Mouse (Mus musculus): Measurements from ENCODE around the gene Col6a3.

The Col6a3 gene

DNA sequence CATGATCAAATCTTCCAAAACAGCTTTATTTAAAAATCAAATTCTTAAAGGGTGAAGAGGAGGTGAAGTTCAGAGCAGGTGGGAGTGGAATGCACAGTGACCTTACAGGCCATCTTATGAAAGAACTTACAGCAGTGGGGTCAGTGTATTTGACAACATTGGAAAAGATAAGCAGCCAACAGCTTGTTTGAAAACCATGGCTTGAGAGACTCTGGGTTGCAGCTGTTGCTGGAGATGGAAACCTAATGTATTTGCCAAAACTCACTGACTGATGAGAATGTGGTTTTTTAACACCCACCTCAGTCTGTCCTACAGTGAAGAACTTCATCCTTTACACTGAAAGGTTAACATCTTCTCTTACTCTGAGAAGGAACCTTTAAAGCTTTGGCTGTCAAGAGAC is 120.4 kb downstream of the Col6a3 start:
- DNase-seq (ENCODE audit: low spot score): no peak

DNA sequence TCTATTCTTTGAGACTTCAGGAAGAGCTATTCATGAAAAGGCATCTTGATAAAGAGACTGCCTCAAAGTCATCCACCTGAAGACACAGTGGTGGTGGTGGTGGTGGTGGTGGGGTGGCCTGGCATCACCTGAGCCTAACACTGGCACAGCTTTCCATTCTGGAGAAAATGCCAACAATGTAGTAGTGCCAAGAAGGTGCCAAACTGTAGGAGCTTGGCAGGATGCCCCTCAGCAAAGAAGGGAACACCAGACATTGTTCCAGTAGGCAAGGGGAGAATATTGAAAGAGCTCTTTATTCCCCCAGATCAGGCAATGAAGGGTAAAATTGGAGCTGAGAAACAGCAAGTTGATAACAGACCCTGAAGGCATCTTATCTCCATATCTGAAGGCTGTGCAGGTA is 121.8 kb downstream of the Col6a3 start:
- no peak for DNase-seq (ENCODE audit: low spot score)

DNA sequence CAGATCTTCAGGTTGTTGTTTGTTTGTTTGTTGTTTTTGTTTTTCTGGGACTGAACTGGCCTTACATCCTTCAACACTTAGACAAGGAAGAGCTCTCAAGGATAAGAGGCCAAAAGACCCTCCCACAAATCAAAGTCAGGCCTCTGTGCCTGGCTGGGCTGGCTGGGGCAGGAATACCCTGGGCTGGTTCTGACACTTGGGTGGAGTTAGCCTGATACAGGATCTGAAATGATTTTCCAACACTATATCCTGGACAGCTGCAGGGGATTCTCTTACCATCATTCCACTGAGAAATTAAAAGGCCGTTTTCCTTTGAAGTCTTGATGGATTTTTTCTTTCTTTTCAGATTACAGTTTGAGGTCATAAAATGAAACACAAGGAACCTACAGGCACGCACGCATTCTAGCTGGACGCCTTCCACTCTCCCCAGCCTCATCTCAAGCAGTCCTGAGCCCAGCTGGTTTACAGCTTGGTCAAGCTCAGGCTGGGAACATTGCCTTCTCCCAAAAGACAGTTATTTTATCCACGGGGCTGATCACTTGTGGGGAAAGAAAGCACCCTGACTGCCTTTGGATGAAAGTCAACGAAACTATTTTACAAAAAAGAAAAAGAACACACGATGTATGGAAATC is 123.0 kb downstream of the Col6a3 start:
- DNase-seq (ENCODE audit: low spot score): no peak

DNA sequence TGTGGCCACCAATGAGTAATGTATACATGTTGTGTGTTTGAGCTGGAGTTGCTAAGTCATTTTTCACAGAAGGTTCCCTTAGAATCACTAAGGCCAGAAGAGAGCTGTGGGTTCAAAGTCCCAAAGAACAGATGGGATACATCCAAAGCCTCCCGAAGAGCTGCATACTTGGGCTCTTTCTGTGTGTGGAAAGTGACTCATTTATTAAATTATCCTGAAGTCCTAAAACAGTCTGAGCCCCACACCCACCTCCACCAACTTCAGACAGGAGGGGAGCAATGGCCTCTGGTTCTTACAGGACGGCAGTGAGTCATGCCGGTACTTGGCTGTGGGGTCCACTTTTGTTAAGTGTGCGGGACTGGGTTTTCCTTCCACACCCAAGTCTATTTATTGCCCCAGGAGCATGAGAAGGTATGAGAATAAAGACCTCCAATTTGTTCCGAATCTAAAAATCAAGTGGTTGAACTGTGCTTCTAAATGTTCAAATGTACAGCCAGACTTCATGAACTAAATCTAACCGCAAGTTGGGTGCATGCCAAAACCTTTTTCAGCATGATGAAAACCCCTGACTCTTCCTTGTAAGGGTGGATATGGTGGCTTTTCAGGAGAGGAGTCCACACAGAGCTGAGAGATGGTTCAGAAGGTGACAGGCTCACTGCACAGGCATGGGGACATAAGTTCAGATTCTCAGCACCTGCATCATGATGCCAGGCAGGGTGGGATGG is 124.8 kb downstream of the Col6a3 start:
- DNase-seq (ENCODE audit: low spot score): no peak

DNA sequence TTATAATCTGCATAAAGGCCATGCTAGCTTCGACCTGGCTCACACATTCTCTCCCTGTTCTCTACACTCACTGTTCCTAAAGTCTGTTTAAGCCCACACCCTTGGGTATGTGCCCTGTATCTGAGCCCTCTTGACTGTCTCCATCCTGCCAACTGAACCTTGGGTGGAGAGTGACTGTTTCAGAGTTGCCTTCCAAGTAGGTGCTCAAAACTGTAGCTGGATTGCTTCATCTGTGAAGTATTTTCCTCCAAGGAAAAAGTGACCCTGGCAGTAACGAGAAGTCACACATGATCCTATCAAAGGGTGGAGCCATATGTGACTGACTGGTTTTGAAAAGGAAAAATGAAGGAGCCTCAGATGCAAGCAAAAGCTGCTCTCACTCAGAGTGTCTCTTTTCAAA is 127.5 kb downstream of the Col6a3 start:
- DNase-seq (ENCODE audit: low spot score): no peak

All from c-Kit-positive CD71-positive TER-119-positive erythroid progenitor cells, embryonic 14.5 days (primary cell).